Mouse (Mus musculus) embryonic fibroblast, embryonic 13.5 days (primary cell): ENCODE measurements around the gene Rbpms2.

Source experiments
- CTCF ChIP-seq: IDR thresholded peaks from 2 replicates; pipeline ENCODE4 v1.5.1; 2011; ENCODE audit warnings: mild to moderate bottlenecking, control low read depth, low read length, moderate library complexity, borderline replicate concordance; ENCODE audit not compliant: insufficient read depth
- POLR2A ChIP-seq: IDR thresholded peaks from 2 replicates; pipeline ENCODE4 v1.6.1; 2011; ENCODE audit warnings: low read depth, mild to moderate bottlenecking, control low read depth, low read length, moderate library complexity

- no peak for TF ChIP-seq CTCF
- TF ChIP-seq POLR2A: no peak
Measured at GRCm38 (mm10) chr9:65619311-65619710, 10.1 kb upstream of the Rbpms2 start.
